Mouse (Mus musculus) intestine, embryonic 14.5 days (tissue): ENCODE data around the gene Lipt2. TPM values are rescaled to one million over a fixed set of nuclear protein-coding genes. Genes with fewer than 3 reads are reported as not detected.

ENCODE experiments used
- ATAC-seq: fragments of 200-750 bp; cut with Nextera tagmentation; replicated peaks from 2 replicates; pipeline ENCODE4 v1.8.0; 2017; ENCODE audit warnings: low read depth, moderate number of reproducible peaks, moderate TSS enrichment, moderate library complexity; ENCODE audit not compliant: low FRiP score, low TSS enrichment
- DNase-seq: peaks from one replicate; pipeline ENCODE4 v3.0.0-alpha.2; 2018; ENCODE audit warnings: low spot score
- H3K27ac ChIP-seq: fragments of 300-500 bp; sonication (generic); 2 replicates; pipeline ENCODE4 v1.5.1; 2014; ENCODE audit warnings: low read depth, mild to moderate bottlenecking, control low read depth
- H3K27me3 ChIP-seq: fragments of 300-500 bp; sonication (generic); replicated peaks from 2 replicates; pipeline ENCODE4 v1.6.1; 2014; ENCODE audit warnings: low read length, control low read depth; ENCODE audit not compliant: control insufficient read depth, insufficient read depth
- H3K36me3 ChIP-seq: fragments of 300-500 bp; sonication (generic); 2 replicates; pipeline ENCODE4 v1.6.1; 2014; ENCODE audit warnings: low read length, control low read depth; ENCODE audit not compliant: control insufficient read depth, insufficient read depth
- H3K4me1 ChIP-seq: fragments of 300-500 bp; sonication (generic); replicated peaks from 2 replicates; pipeline ENCODE4 v1.6.1; 2014; ENCODE audit warnings: low read length, control low read depth, mixed read lengths; ENCODE audit not compliant: control insufficient read depth, insufficient read depth
- H3K4me2 ChIP-seq: fragments of 300-500 bp; sonication (generic); 2 replicates; pipeline ENCODE4 v1.6.1; 2014; ENCODE audit warnings: low read length
- H3K4me3 ChIP-seq: fragments of 300-500 bp; sonication (generic); 2 replicates; pipeline ENCODE4 v1.5.1; 2014; ENCODE audit warnings: low read depth, low read length, control low read depth, mixed read lengths
- H3K9ac ChIP-seq: fragments of 300-500 bp; sonication (generic); 2 replicates; pipeline ENCODE4 v1.6.1; 2014; ENCODE audit warnings: mild to moderate bottlenecking, low read length
- H3K9me3 ChIP-seq: fragments of 300-500 bp; sonication (generic); 2 replicates; pipeline ENCODE4 v1.6.1; 2016; ENCODE audit warnings: low read length, control low read depth; ENCODE audit not compliant: control insufficient read depth
- WGBS: fragments of 180-500 bp; shearing (Covaris S2); extraction: QIAGEN DNeasy Blood & Tissue Kit; methylation state at CpG from one replicate; pipeline ENCODE4 v1.1.7; 2014; 5-methylcytosine and 5-hydroxymethylcytosine counted together
- polyA plus RNA-seq: library from polyadenylated mRNA; unstranded; fragments of >200 nt; fragmentation: Nextera tagmentation; extraction: Ambion mirVana; gene quantifications from 2 replicates; pipeline ENCODE4 v1.2.1, GENCODE M21; 2014

The Lipt2 gene
- polyA plus RNA-seq, 1 experiment from 2014 or later = 35.7 TPM

DNA sequence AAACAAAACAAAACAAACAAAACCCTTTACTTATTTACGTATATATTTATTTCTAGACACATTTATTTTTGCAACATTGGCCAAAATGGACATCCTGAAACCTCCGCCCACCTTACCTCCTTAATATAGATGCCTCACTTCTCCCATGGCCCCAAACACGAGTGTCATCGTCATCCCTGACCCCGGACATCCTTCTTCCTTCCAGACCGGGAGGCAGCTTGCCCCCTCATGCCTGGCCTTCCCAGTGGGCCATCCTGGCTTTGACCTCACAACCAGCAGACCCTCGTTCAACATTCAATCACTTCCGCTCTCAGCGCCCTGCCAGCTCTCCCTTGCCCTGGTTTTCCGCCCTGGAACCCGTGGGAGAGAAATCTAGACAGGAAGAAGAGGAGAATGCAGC, 8.5 kb upstream of the Lipt2 start:
- 82% methylated on average over 11 of the region's 11 CpGs for WGBS
- ATAC-seq = no peak

DNA sequence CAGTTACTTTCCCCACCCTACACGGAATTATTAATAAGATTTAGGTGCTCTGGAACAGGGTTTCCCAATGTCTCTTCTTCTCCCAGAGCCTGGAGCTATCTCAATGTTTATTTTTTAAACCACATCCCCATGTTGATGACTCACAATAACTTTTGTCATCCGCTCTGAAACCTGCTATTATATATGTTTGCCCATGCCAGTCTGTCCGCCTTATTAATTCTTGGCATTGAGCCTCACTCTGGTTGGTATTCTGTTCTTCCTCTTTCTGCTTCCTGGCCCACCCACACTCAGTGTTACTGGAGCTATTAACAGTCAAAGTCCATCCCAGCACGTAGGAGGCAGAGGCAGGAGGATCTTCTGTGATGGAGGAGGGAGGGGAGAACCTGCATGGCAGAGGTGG, 1.4 kb upstream of the Lipt2 start:
- Histone ChIP-seq H3K9ac (no peak overlapping the region), H3K27ac (no peak overlapping the region), H3K4me2 (no peak overlapping the region), H3K27me3 (no peaks in the 10 kb centered on the region), H3K9me3 (no peaks in the 10 kb centered on the region), H3K4me1 (0 out of 2 replicates have a peak, but pooled peaks cover 6% of the 10 kb centered on the region), H3K36me3 (no peaks in the 10 kb centered on the region), H3K4me3 (no peak overlapping the region)
- WGBS = 76% methylated on average over 4 of the region's 4 CpGs
- DNase-seq (peak; percentile 10), ATAC-seq (no peak)

More for the DNA sequence above, 8.5 kb upstream of the Lipt2 start:
- Histone ChIP-seq H3K27me3 (no peaks in the 10 kb centered on the region), H3K36me3 (no peaks in the 10 kb centered on the region), H3K9ac (no peak overlapping the region), H3K4me2 (no peak overlapping the region), H3K4me3 (no peak overlapping the region), H3K9me3 (no peaks in the 10 kb centered on the region), H3K4me1 (no peaks in the 10 kb centered on the region; the same call in 1 of the 2 replicates), H3K27ac (no peak overlapping the region)
- peak; percentile 35 for DNase-seq

DNA sequence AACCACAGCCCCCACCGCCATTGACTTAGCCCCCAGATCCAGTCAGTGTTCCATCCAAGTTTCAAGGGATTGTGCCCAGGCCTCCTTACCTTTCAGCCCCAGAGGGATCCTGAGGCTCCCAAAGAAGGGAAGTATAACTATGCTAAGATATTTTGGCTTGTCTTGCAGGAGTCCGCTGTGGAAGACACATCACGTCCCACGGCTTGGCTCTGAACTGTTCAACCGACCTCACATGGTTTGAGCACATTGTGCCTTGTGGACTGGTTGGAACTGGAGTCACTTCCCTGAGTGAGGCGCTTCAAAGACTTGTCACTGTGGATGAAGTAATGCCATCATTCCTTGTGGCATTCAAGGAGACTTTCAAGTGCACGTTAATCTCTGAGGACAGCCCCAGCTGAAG, 929 bp downstream of the Lipt2 start:
- H3K4me3 ChIP-seq = peak overlapping the region; percentile 89
- H3K27ac ChIP-seq = peak overlapping the region; percentile 98; the same call in 1 of the 2 replicates
- H3K4me2 ChIP-seq = peak overlapping the region; percentile 87
- H3K9me3 ChIP-seq = no peaks in the 10 kb centered on the region
- H3K27me3 ChIP-seq = no peaks in the 10 kb centered on the region
- ATAC-seq (peak; percentile 11; the same call in 1 of the 2 replicates), DNase-seq (peak; percentile 55)
- 0 out of 2 replicates have a peak, but pooled peaks cover 6% of the 10 kb centered on the region for H3K4me1 ChIP-seq
- WGBS = 68% methylated on average over 7 of the region's 7 CpGs
- peak overlapping the region; percentile 92 for H3K9ac ChIP-seq
- no peaks in the 10 kb centered on the region for H3K36me3 ChIP-seq

DNA sequence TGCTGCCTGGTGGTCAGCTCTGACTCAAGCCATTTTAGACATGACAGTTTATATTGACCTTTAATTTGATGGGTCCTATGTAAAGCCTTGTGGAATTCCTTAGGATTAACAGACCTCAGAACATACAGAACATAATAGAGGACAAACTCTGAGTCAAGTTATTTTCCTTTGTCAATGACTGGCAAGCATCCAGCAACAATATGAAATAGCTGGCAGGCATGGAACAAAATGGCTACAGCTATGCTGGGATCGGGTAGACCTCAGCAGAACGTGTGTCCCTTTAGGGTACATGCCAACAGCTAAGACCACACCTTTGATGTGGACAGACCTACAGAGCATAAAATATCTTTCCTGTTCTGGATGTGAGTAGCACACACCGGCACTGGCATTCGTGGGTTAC, 4.4 kb downstream of the Lipt2 start:
- Histone ChIP-seq H3K27me3 (no peaks in the 10 kb centered on the region), H3K9ac (no peak overlapping the region), H3K4me1 (0 out of 2 replicates have a peak, but pooled peaks cover 6% of the 10 kb centered on the region), H3K4me3 (no peak overlapping the region), H3K4me2 (no peak overlapping the region), H3K9me3 (no peaks in the 10 kb centered on the region), H3K36me3 (no peaks in the 10 kb centered on the region), H3K27ac (no peak overlapping the region)
- ATAC-seq (no peak), DNase-seq (peak; percentile 23)
- 84% methylated on average over 4 of the region's 4 CpGs for whole genome bisulfite sequencing

DNA sequence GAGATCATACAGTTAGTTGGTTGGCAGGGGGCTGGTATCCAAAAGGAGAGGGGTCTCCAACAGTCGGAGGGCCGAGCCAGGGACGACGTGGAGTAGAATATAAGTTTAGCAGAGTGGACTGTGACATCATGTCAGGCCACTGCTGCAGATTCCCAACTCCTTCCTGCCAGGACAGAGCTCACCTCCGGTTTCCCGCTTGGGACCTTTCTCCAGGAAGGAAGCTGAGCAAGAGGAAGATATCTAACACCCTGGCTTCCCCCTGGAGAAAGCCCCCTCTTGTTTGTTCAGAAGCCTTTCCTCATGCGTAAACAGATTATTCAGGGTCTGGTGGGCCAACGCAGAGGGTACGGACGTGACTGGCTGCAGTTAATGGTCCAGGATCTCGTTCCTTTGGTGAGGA, 9.6 kb downstream of the Lipt2 start:
- no peak overlapping the region for H3K9ac ChIP-seq
- no peak for DNase-seq
- H3K9me3 ChIP-seq = no peaks in the 10 kb centered on the region
- H3K4me2 ChIP-seq = no peak overlapping the region
- H3K4me1 ChIP-seq = no peaks in the 10 kb centered on the region
- H3K36me3 ChIP-seq = no peaks in the 10 kb centered on the region
- no peaks in the 10 kb centered on the region for H3K27me3 ChIP-seq
- ATAC-seq = no peak
- no peak overlapping the region for H3K27ac ChIP-seq
- no peak overlapping the region for H3K4me3 ChIP-seq
- 78% methylated on average over 11 of the region's 11 CpGs for WGBS

DNA sequence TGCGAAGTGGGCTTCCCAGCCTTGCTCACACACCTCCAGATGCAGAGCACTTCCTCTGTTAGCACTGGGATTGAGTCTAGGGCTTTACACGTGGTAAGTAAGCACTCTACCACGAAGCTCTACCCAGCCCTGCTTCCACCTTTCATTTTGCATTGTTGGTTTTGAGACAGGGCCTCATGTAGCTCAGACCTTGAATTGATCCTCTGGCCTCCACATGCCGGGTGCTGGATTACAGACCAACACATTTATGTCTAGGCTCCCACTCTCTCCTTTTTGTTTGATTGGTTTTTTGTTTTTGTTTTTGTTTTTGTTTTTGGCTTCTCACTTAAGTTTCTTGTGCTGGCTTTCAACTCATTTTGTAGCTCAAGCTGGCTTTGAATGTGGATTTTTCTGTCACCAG, 11.7 kb downstream of the Lipt2 start:
- H3K27me3 ChIP-seq = no peaks in the 10 kb centered on the region
- no peak overlapping the region for H3K4me3 ChIP-seq
- H3K36me3 ChIP-seq = no peaks in the 10 kb centered on the region
- no peak overlapping the region for H3K27ac ChIP-seq
- no peak overlapping the region for H3K4me2 ChIP-seq
- no peaks in the 10 kb centered on the region for H3K4me1 ChIP-seq
- H3K9me3 ChIP-seq = no peaks in the 10 kb centered on the region
- H3K9ac ChIP-seq = no peak overlapping the region
- ATAC-seq (no peak), DNase-seq (no peak)
- WGBS = 60% methylated on average over 4 of the region's 4 CpGs

DNA sequence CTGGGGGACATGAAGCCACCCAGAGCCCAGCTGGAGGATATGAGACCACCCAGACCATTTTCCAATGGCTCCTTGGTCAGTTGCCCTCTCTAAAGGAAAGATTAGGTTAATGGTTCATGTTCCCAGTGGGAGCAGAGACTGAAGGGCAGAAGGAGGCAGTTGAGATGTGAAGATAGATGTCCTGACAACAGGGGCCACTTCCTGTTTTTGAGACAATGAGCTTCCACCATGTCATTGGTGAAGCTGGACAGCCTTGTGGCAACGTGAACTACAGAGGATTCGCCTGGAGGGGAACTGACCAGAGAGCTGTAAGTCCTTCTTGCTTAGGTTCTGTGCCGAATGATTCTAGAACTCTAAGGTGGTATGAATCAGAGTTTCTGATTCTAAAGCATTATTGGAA, 17.2 kb downstream of the Lipt2 start, which contains the start of gene Kcne3:
Kcne3 (plus strand) TSS at position 234 of the 400 bp plus-strand sequence.
- Histone ChIP-seq H3K9me3 (no peaks in the 10 kb centered on the region), H3K4me1 (0 out of 2 replicates have a peak, but pooled peaks cover 4% of the 10 kb centered on the region), H3K27me3 (peaks cover 24% of the 10 kb centered on the region), H3K9ac (no peak within 1 kb of the TSS), H3K4me3 (no peak within 1 kb of the TSS), H3K36me3 (no peaks in the 10 kb centered on the region), H3K4me2 (no peak within 1 kb of the TSS), H3K27ac (no peak within 1 kb of the TSS)
- ATAC-seq (no peak), DNase-seq (peak; percentile 39)
- 73% methylated on average over 3 of the region's 3 CpGs for WGBS

DNA sequence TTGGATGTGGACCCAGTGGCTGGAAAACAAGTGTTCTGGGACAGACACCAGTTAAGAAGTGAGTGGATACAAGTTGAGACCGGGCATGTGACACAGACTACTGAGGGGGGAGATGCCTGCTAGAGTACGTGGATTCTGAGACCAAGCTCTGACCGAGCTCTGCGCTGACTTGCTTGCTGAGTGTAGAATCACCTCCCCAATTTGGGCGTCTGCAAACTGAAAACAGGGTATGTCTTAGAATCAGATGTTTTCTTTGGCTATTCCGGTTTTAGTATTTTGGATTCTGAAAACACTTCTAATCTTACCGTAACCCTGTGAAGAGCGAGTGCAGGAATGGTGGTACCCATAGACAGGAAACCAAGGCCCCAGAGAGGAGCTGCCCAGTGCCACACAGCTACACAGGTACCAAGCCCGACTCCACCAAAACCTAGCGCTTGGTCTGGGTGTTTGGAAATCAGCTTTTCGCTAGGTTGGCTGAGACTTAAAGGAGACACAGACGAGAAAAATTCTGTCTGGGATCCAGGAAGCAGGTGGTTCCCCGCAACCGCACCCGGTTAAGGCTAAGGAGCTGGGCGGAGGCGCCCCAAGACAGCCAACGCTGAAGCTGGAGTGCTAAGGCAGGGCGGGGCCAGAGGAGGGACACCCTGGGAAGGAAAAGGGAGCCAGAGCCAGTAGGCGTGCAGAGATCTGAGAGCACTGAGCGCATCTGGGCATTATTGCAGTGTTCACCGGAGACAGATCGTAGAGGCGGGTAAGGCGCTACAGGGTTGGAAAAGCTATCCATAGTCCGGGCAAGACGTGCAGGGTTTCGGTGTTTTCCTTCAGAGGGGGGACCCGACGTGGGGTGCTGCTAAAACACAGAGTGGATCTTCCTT, 19.2 kb downstream of the Lipt2 start:
- Histone ChIP-seq H3K9me3 (no peaks in the 10 kb centered on the region), H3K4me1 (peaks cover 9% of the 10 kb centered on the region; the same call in 1 of the 2 replicates), H3K4me3 (peak overlapping the region; percentile 34), H3K27ac (peak overlapping the region; percentile 66; the same call in 1 of the 2 replicates), H3K4me2 (peak overlapping the region; percentile 63), H3K27me3 (peaks cover 24% of the 10 kb centered on the region), H3K9ac (peak overlapping the region; percentile 33), H3K36me3 (no peaks in the 10 kb centered on the region)
- ATAC-seq = peak; percentile 87
- peak; percentile 79 for DNase-seq
- 9% methylated on average over 30 of the region's 30 CpGs for WGBS
